Mouse (Mus musculus): ENCODE measurements around the gene Sccpdh.

DNA sequence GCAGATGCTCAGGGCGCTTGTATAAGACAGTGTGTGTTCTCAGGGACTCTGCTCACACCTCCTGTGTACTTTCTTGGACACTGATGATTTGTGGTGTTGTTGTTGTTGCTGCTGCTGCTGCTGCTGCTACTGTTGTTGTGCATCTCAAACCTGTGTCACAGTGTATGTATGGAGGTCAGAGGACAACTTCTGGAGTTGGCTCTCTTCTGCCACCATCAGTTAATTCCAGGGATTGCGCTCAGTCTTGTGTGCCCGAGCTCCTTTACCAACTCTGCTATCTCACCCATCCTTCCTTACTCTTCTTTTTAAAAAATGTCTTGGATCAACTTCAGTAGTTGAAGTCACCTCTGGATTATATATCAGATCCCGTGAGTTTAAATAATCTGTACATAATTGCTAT lies 43.7 kb upstream of the Sccpdh start:
- TF ChIP-seq CTCF (conservative IDR thresholded peaks at IDR 0.05; ENCODE audit: insufficient read depth, insufficient read length, low read depth, low read length), result peak; percentile 78
- TF ChIP-seq POLR2A (IDR thresholded peaks at IDR 0.05; ENCODE audit: low read depth, low read length), result no peak
